Mouse (Mus musculus) limb, embryonic 13.5 days (tissue): ENCODE measurements around the gene Gipr. TPM values are rescaled to one million over a fixed set of nuclear protein-coding genes. Genes with fewer than 3 reads are reported as not detected.

Source experiments
- ATAC-seq: fragments of 200-750 bp; cut with Nextera tagmentation; 2 replicates; pipeline ENCODE4 v1.8.0; 2017; ENCODE audit warnings: low read depth, moderate number of reproducible peaks, moderate TSS enrichment; ENCODE audit not compliant: low FRiP score
- H3K27ac ChIP-seq: fragments of 300-500 bp; sonication (generic); 2 replicates; pipeline ENCODE4 v1.5.1; 2015; ENCODE audit warnings: inconsistent platforms, mild to moderate bottlenecking, moderate library complexity
- H3K27me3 ChIP-seq: fragments of 300-500 bp; sonication (generic); 2 replicates; pipeline ENCODE4 v1.6.1; 2015; ENCODE audit warnings: mild to moderate bottlenecking, inconsistent platforms
- H3K36me3 ChIP-seq: fragments of 300-500 bp; sonication (generic); 2 replicates; pipeline ENCODE4 v1.6.1; 2015; ENCODE audit warnings: inconsistent platforms, mild to moderate bottlenecking, moderate library complexity
- H3K4me1 ChIP-seq: fragments of 300-500 bp; sonication (generic); 2 replicates; pipeline ENCODE4 v1.6.1; 2015; ENCODE audit warnings: inconsistent platforms
- H3K4me2 ChIP-seq: fragments of 300-500 bp; sonication (generic); replicated peaks from 2 replicates; pipeline ENCODE4 v1.6.1; 2015; ENCODE audit warnings: inconsistent platforms, mild to moderate bottlenecking, moderate library complexity
- H3K4me3 ChIP-seq: fragments of 300-500 bp; sonication (generic); 2 replicates; pipeline ENCODE4 v1.5.1; 2015; ENCODE audit warnings: moderate library complexity, mild to moderate bottlenecking, inconsistent platforms
- H3K9ac ChIP-seq: fragments of 300-500 bp; sonication (generic); 2 replicates; pipeline ENCODE4 v1.6.1; 2015; ENCODE audit warnings: mild to moderate bottlenecking, inconsistent platforms
- H3K9me3 ChIP-seq: fragments of 300-500 bp; sonication (generic); 2 replicates; pipeline ENCODE4 v1.6.1; 2016; ENCODE audit warnings: inconsistent platforms
- WGBS: fragments of 180-500 bp; shearing (Covaris S2); methylation state at CpG from one replicate; pipeline ENCODE4 v1.1.7; 2015; 5-methylcytosine and 5-hydroxymethylcytosine counted together
- polyA plus RNA-seq: library from polyadenylated mRNA; unstranded; fragments of >200 nt; fragmentation: Nextera tagmentation; extraction: Ambion mirVana; gene quantifications from 2 replicates; pipeline ENCODE4 v1.2.1, GENCODE M21; 2015

The Gipr gene
- polyA plus RNA-seq, 1 experiment from 2014 or later: 0.29 TPM

DNA sequence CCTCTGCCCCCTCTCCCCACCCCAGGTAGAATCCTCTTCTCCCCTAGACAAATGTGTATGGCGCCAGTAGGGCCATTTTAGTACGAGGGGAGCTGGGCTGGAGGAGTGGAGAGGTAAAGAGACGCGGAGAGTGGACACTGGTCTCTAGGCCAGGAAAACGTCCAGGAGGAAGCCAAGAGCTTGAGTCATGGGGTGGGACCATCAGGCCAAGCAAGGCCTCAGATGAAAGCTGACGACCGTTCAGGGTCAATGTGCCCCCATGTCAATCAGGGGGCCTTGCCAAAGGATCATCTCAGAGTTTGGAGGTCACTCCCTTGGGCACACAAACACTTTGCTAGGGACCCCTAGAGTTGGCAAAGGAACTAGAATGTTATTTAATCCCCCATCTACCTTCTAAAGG is 11.3 kb upstream of the Gipr start:
- no peaks in the 10 kb centered on the region for H3K36me3 ChIP-seq
- no peak overlapping the region for H3K4me2 ChIP-seq
- peaks cover 78% of the 10 kb centered on the region for H3K27me3 ChIP-seq
- ATAC-seq: no peak
- 72% methylated on average over 7 of the region's 7 CpGs for WGBS
- H3K27ac ChIP-seq: no peak overlapping the region
- H3K9me3 ChIP-seq: peaks cover 7% of the 10 kb centered on the region
- 0 out of 2 replicates have a peak overlapping the region, but pooled peaks have one; percentile 37 for H3K4me3 ChIP-seq
- no peak overlapping the region for H3K9ac ChIP-seq
- peaks cover 32% of the 10 kb centered on the region for H3K4me1 ChIP-seq

DNA sequence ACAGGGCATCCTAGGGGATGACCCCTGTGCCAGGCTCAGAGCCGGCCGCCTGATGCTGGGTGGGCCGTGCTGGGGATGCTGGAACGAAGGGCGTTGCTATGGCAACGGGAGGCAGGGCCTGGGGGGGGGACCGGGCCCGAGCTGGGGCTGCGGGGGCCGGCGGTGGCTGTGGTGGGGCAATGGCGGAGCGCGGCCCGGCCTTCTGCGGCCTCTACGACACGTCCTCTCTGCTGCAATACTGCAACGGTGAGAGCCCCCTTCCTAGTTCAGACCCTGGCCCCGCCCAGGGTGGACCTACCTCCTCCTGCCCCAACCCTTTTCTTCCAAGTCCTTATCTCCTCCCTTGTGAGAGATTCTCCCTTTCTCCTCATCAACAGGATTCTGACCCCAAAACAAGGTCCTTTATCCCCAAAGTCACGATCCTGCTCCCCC is 10.6 kb upstream of the Gipr start:
- H3K4me3 ChIP-seq: peak overlapping the region; percentile 37
- peak overlapping the region; percentile 55 for H3K9ac ChIP-seq
- peak overlapping the region; percentile 60 for H3K4me2 ChIP-seq
- peaks cover 7% of the 10 kb centered on the region for H3K9me3 ChIP-seq
- no peak overlapping the region for H3K27ac ChIP-seq
- H3K4me1 ChIP-seq: peaks cover 25% of the 10 kb centered on the region
- peaks cover 78% of the 10 kb centered on the region for H3K27me3 ChIP-seq
- WGBS: 4% methylated on average over 21 of the region's 21 CpGs
- no peaks in the 10 kb centered on the region for H3K36me3 ChIP-seq
- ATAC-seq: no peak

DNA sequence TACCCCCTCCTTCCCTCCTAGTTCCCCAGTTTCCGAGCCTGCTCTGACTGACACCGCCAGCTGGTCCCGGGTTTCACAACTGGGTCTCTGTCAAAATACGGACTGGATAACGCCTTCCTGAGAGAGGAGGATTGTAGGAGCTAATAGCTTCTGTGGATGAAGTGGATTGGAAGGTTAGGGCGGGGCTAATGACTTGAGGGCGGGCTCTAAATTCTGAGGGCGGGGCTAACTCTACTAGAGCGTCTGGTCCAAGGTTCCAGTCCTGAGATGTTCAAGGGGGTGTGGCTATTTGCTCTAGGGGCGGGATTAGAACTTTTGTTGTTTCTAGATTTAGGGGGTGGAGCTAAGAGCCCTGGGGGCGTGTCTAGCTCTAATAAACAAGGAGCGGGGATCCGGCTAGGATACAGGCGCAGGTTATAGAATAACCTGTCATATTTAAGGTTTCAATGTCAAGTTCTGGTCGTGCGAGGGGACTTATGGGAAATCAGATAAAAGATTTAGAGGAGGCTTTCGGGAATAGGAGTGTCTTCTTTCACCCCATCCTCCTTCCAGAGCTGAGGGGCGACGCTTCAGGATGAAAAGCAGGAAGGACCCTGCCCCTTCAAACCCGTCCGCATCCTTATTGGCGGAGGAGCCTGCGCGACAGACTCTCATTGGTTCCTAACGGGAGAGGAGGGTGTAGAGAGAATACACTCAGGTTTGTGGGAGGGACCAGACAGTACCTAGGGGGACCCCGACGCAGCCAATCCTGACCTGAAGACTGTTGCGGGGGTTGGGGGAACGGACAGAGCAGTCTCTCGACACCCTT is 10.0 kb upstream of the Gipr start, which contains the start of gene Eml2:
Eml2 (plus strand) TSS at position 714 of the 808 bp plus-strand sequence.
- Histone ChIP-seq H3K9ac (peak within 1 kb of the TSS; percentile 55), H3K36me3 (no peaks in the 10 kb centered on the region), H3K27ac (no peak within 1 kb of the TSS), H3K27me3 (peaks cover 73% of the 10 kb centered on the region), H3K4me3 (peak within 1 kb of the TSS; percentile 37), H3K4me1 (peaks cover 21% of the 10 kb centered on the region), H3K9me3 (peaks cover 7% of the 10 kb centered on the region), H3K4me2 (peak within 1 kb of the TSS; percentile 60)
- peak; percentile 37; the same call in 1 of the 2 replicates for ATAC-seq
- WGBS: 1% methylated on average over 30 of the region's 30 CpGs

GRCm38 (mm10) chr7:19172874-19173273 is 6.9 kb upstream of the Gipr start:
- Histone ChIP-seq H3K4me2 (peak overlapping the region; percentile 65), H3K4me1 (peaks cover 11% of the 10 kb centered on the region), H3K27me3 (peaks cover 53% of the 10 kb centered on the region), H3K36me3 (no peaks in the 10 kb centered on the region), H3K27ac (no peak overlapping the region), H3K9me3 (no peaks in the 10 kb centered on the region), H3K9ac (peak overlapping the region; percentile 58; the same call in 1 of the 2 replicates), H3K4me3 (peak overlapping the region; percentile 38)
- peak; percentile 75 for ATAC-seq
- 5% methylated on average over 17 of the region's 17 CpGs for WGBS

- Histone ChIP-seq H3K9ac (no peak overlapping the region), H3K36me3 (no peaks in the 10 kb centered on the region), H3K9me3 (0 out of 2 replicates have a peak, but pooled peaks cover 5% of the 10 kb centered on the region), H3K4me1 (peaks cover 11% of the 10 kb centered on the region), H3K4me3 (no peak overlapping the region), H3K27me3 (peaks cover 43% of the 10 kb centered on the region), H3K27ac (no peak overlapping the region), H3K4me2 (no peak overlapping the region)
- WGBS: 59% methylated on average over 8 of the region's 8 CpGs
- ATAC-seq: no peak
These were observed 5.9 kb upstream of the Gipr start for GRCm38 (mm10) chr7:19171831-19172230.

- H3K36me3 ChIP-seq: no peaks in the 10 kb centered on the region
- no peak overlapping the region for H3K27ac ChIP-seq
- peaks cover 41% of the 10 kb centered on the region for H3K27me3 ChIP-seq
- peaks cover 13% of the 10 kb centered on the region for H3K4me1 ChIP-seq
- no peak overlapping the region for H3K4me2 ChIP-seq
- 62% methylated on average over 8 of the region's 8 CpGs for WGBS
- 0 out of 2 replicates have a peak, but pooled peaks cover 5% of the 10 kb centered on the region for H3K9me3 ChIP-seq
- ATAC-seq: no peak
- H3K9ac ChIP-seq: no peak overlapping the region; the same call in 1 of the 2 replicates
- H3K4me3 ChIP-seq: no peak overlapping the region
These were observed 4.2 kb upstream of the Gipr start for GRCm38 (mm10) chr7:19170142-19170541.

DNA sequence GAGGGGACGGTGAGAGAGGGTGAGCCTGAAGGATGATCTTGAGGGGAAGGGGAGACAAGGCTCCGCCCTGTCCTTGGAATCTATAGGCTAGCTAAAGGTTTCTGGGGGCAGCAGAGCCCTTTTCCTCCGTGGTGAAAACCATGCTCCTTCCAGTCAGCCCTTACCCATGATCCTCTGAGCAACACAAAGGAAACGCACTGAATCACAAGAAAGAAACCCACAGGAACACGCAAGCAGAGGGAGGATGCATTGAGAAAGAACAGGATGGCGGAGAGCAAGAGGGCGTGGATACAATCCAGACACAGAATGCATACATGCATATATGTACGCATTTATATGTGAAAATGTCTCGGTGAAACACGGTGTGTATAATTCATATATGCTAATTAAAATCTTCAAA is 3.6 kb upstream of the Gipr start:
- H3K4me1 ChIP-seq: peaks cover 19% of the 10 kb centered on the region
- no peak overlapping the region for H3K4me2 ChIP-seq
- 67% methylated on average over 10 of the region's 10 CpGs for WGBS

GRCm38 (mm10) chr7:19166990-19167389 is 1.1 kb upstream of the Gipr start:
- Histone ChIP-seq H3K27ac (no peak overlapping the region), H3K4me3 (no peak overlapping the region), H3K36me3 (no peaks in the 10 kb centered on the region), H3K27me3 (peaks cover 49% of the 10 kb centered on the region), H3K4me1 (peaks cover 24% of the 10 kb centered on the region), H3K9ac (no peak overlapping the region), H3K4me2 (no peak overlapping the region), H3K9me3 (0 out of 2 replicates have a peak, but pooled peaks cover 5% of the 10 kb centered on the region)
- WGBS: 88% methylated on average over 3 of the region's 3 CpGs
- no peak for ATAC-seq

More for the DNA sequence above, 3.6 kb upstream of the Gipr start:
- Histone ChIP-seq H3K27ac (no peak overlapping the region), H3K36me3 (no peaks in the 10 kb centered on the region), H3K27me3 (peaks cover 42% of the 10 kb centered on the region), H3K4me3 (no peak overlapping the region), H3K9ac (no peak overlapping the region), H3K9me3 (0 out of 2 replicates have a peak, but pooled peaks cover 5% of the 10 kb centered on the region)
- no peak for ATAC-seq

DNA sequence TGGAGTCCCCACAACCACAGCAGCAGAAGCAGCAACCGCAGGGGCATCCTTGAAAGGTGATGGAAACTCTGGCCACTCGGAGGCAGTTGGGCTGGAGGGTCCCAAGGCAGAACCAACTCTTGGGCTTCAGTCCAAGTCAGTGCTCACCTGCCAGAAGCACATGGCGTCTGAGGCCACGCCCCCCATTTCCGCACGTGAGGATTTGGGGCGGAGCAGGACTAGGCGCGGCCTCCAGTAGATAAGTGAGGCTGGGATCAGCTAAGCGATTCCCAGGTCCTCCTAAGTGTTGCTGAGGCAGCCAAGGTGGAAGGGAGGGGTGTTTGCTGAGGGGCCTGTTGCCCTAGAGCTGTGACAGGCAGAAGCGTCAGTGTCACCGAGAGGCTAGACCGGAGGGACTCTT is 949 bp downstream of the Gipr start:
- H3K27me3 ChIP-seq: peaks cover 63% of the 10 kb centered on the region

DNA sequence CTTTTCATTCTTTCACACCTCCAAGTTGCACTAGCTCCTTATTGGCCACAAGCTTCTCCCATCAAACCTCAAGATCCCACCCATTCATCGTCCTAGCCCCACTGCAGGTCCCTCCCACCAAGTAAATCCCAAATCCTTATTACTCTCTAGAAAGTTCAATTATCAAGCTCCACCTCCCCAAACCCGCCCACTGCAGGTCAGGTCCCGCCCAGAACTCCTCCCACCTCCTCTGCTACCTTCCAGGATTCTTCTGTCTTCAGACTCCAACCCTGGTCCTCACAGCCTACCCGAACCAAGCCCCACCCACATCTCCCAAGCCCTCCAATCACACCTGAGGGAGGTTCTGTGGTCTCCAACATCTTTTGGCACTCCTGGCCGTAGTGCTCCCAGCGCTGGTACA is 1.7 kb downstream of the Gipr start:
- Histone ChIP-seq H3K4me1 (peaks cover 38% of the 10 kb centered on the region), H3K9me3 (0 out of 2 replicates have a peak, but pooled peaks cover 5% of the 10 kb centered on the region), H3K27me3 (peaks cover 68% of the 10 kb centered on the region), H3K27ac (0 out of 2 replicates have a peak overlapping the region, but pooled peaks have one; percentile 10), H3K9ac (no peak overlapping the region), H3K36me3 (no peaks in the 10 kb centered on the region), H3K4me2 (peak overlapping the region; percentile 52), H3K4me3 (peak overlapping the region; percentile 8)
- WGBS: under 1% methylated on average over 6 of the region's 6 CpGs
- peak; percentile 84 for ATAC-seq

More for the DNA sequence above, 949 bp downstream of the Gipr start:
- no peak for ATAC-seq
- WGBS: 0% methylated on average over 13 of the region's 13 CpGs
- Histone ChIP-seq H3K4me3 (peak overlapping the region; percentile 8; the same call in 1 of the 2 replicates), H3K9me3 (0 out of 2 replicates have a peak, but pooled peaks cover 5% of the 10 kb centered on the region), H3K36me3 (no peaks in the 10 kb centered on the region), H3K4me1 (peaks cover 31% of the 10 kb centered on the region), H3K27ac (no peak overlapping the region), H3K9ac (no peak overlapping the region), H3K4me2 (peak overlapping the region; percentile 52)

DNA sequence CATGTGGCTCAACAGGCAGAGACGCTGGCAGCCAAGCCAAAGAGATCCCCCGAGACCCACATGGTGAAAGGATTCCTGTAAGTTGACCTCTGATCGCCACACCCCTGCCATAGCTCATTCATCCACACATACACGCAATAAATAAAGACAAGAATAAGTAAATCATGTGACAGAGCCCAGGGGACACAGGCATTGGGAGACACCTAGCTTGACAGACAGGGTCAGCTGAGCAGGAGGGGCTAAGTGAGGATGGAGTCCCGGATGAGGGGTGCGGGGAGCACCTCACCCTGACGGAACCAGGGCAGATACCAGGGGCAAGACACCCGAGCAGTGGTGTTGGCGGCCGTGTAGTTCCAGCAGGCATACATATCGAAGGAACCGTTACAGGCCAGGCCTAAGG is 2.2 kb downstream of the Gipr start:
- 22% methylated on average over 12 of the region's 12 CpGs for WGBS
- H3K36me3 ChIP-seq: no peaks in the 10 kb centered on the region
- H3K4me1 ChIP-seq: peaks cover 38% of the 10 kb centered on the region
- no peak overlapping the region for H3K27ac ChIP-seq
- peak overlapping the region; percentile 52 for H3K4me2 ChIP-seq
- ATAC-seq: no peak; the same call in 1 of the 2 replicates
- H3K9me3 ChIP-seq: 0 out of 2 replicates have a peak, but pooled peaks cover 5% of the 10 kb centered on the region
- H3K4me3 ChIP-seq: 0 out of 2 replicates have a peak overlapping the region, but pooled peaks have one; percentile 5
- no peak overlapping the region for H3K9ac ChIP-seq
- peaks cover 73% of the 10 kb centered on the region for H3K27me3 ChIP-seq

- Histone ChIP-seq H3K4me2 (no peak overlapping the region), H3K9ac (no peak overlapping the region), H3K36me3 (no peaks in the 10 kb centered on the region), H3K9me3 (0 out of 2 replicates have a peak, but pooled peaks cover 5% of the 10 kb centered on the region), H3K4me1 (peaks cover 38% of the 10 kb centered on the region), H3K4me3 (no peak overlapping the region), H3K27ac (no peak overlapping the region), H3K27me3 (peaks cover 73% of the 10 kb centered on the region)
- 83% methylated on average over 7 of the region's 7 CpGs for WGBS
- ATAC-seq: no peak
These were observed 3.0 kb downstream of the Gipr start for GRCm38 (mm10) chr7:19162928-19163327.
